Mouse (Mus musculus) C2C12 (cell line): ENCODE results near the gene Pisd.
"Not testable (repeated sequence)": the region's sequence is repeated elsewhere in the genome, so short reads cannot be mapped to it uniquely, and the experiment has no call there.

Experiments
- CEBPB ChIP-seq: IDR thresholded peaks from one replicate; pipeline ENCODE4 v1.6.1; 2011; ENCODE audit warnings: low read depth, mild to moderate bottlenecking, control low read depth, moderate library complexity
- CTCF ChIP-seq: IDR thresholded peaks from one replicate; pipeline ENCODE4 v1.5.1; 2011; ENCODE audit not compliant: control insufficient read depth, insufficient read depth, insufficient read length
- FOSL1 ChIP-seq: IDR thresholded peaks from one replicate; pipeline ENCODE4 v1.8.0; 2011; ENCODE audit warnings: mild to moderate bottlenecking, low read length; ENCODE audit not compliant: poor library complexity, insufficient read depth, severe bottlenecking
- MAX ChIP-seq: IDR thresholded peaks from one replicate; pipeline ENCODE4 v1.6.1; 2011; ENCODE audit warnings: mild to moderate bottlenecking, control low read depth
- MYOD1 ChIP-seq: IDR thresholded peaks from one replicate; pipeline ENCODE4 v1.6.1; 2011; ENCODE audit warnings: low read depth; ENCODE audit not compliant: control insufficient read depth, insufficient read length
- MYOG ChIP-seq: IDR thresholded peaks from one replicate; pipeline ENCODE4 v1.6.1; 2011; ENCODE audit not compliant: control insufficient read depth, insufficient read length; ENCODE audit errors: extremely low read depth
- USF1 ChIP-seq: IDR thresholded peaks from one replicate; pipeline ENCODE4 v1.6.1; 2011; ENCODE audit warnings: low read depth, mild to moderate bottlenecking, control low read depth, moderate library complexity

DNA sequence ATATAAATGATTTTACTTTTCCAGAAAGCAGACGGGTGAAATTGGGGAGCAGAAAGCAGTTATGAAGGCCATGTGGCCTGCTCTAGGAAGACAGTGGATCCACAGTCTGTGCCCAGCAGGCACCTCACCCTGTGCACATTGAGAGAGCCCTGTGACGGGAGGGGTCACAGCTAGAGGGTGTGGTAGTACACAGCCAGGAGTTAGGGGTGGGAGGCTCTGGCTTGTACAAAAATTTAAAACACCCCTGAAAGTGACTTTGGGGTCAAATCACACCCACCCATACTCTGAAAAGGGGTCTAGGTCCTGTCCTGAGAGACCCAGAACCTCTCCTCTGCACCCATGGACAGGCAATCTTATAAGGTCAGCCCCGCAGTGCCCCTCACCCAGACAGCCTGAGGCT lies 48.7 kb downstream of the Pisd start:
- TF ChIP-seq CTCF, CEBPB, MYOD1, MAX, USF1, MYOG, FOSL1: not testable (repeated sequence)
